Mouse (Mus musculus) G1E (cell line): ENCODE measurements around the gene Map4k2.

Experiments
- CTCF ChIP-seq: IDR thresholded peaks from 2 replicates; pipeline ENCODE4 v1.5.1; 2012; ENCODE audit warnings: low read depth, low read length, inconsistent platforms, mixed read lengths
- GATA1 ChIP-seq: IDR thresholded peaks from 2 replicates; pipeline ENCODE4 v1.6.1; 2012; ENCODE audit warnings: borderline replicate concordance, low read length, inconsistent platforms, mixed read lengths
- GATA2 ChIP-seq: IDR thresholded peaks from 2 replicates; pipeline ENCODE4 v1.6.1; 2012; ENCODE audit warnings: low read depth, low read length, inconsistent platforms, borderline replicate concordance
- POLR2AphosphoS5 ChIP-seq: IDR thresholded peaks from 2 replicates; pipeline ENCODE4 v1.6.1; 2012; ENCODE audit warnings: low read depth, low read length, inconsistent platforms; ENCODE audit not compliant: insufficient replicate concordance
- TAL1 ChIP-seq: conservative IDR thresholded peaks from 2 replicates; pipeline ENCODE4 v1.6.1; 2012; ENCODE audit warnings: low read depth, low read length, inconsistent platforms, mixed read lengths

DNA sequence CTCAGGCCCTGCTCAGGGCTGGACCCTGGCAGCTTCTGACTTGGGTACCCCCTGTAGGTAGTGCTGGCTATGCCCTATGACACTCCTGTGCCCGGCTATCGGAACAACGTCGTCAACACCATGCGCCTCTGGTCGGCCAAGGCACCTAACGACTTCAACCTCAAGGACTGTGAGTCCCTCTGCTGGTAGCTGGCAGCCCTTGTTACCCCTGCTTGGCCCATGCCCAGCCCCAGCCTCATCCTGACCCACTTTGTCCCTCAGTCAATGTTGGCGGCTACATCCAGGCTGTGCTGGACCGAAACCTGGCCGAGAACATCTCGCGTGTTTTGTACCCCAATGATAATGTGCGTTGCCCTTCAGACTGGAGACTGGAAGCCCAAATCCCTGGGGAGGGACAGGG is 47.1 kb downstream of the Map4k2 start:
- no peak for TF ChIP-seq CTCF
- TF ChIP-seq TAL1 = no peak
- TF ChIP-seq GATA1 = no peak
- no peak for TF ChIP-seq POLR2AphosphoS5
- TF ChIP-seq GATA2 = no peak
